Mouse (Mus musculus) heart, postnatal 10 days (tissue): ENCODE data around the gene Hist1h4i. TPM values are rescaled to one million over a fixed set of nuclear protein-coding genes. Genes with fewer than 3 reads are reported as not detected.

Experiments used
- DNase-seq, 2 experiments: peaks; one replicate each; pipeline ENCODE4 v3.0.0; 2021
- intact Hi-C: fragments of 180-260 bp; cut with DNase I; formaldehyde crosslinking; loops from one replicate; pipeline ENCODE4 v1.15.1; 2025
- microRNA-seq, 2 experiments: library from miRNA; unstranded; fragments of <30 nt; microRNA quantifications; one replicate each; pipeline ENCODE4 v1.2.0; 2022
- total RNA-seq, 2 experiments: library from RNA; stranded (reverse); gene quantifications; 2 replicates each; pipeline ENCODE4 v1.2.3; 2021

The Hist1h4i gene
- total RNA-seq, 2 experiments from 2014 or later, result 70.8 to 71.4 TPM

- DNase-seq, result peak in 1 of 2 experiments; percentile 53
- intact Hi-C loops, result no loop called here
Observed at GRCm38 (mm10) chr13:21995331-21995914, 45.7 kb downstream of the Hist1h4i start.

- intact Hi-C loops, result no loop called here
- no peak for DNase-seq
Observed at GRCm38 (mm10) chr13:21994896-21995295, 46.3 kb downstream of the Hist1h4i start.

DNA sequence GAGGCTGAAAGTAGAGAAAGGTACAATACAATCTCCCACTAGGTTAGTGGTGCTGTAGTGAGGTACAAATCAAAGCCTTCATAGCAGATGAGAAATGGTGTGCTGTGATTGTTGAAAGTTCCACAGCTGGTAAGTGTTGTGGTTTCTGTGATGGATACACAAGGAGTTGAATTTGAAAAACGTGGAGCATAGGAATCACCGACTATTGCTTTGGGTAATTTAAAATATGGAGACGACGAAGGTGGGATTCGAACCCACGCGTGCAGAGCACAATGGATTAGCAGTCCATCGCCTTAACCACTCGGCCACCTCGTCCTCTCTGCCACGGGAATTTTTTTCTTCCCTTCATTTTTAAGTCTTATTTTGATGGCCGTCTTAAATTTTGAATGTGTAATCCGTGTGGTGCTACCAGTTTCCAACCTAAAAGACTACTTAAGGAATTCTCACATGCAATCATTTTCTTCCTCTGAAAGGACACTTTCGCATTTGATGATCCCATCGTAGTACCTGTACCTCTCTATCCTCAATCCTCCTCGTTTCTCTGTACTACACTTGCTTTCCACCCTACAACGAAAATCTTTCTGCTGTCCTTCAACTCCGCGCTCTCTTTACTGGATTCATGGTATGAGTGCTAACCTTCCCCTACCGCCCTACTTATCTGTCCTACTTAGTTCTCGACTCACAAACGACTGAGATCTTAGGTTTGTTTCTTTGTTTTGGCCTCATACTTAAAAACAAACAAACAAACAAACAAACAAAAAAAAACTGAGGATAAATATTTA, 47.0 kb downstream of the Hist1h4i start:
- intact Hi-C loops, result no loop called here
- DNase-seq, result peak in 1 of 2 experiments; percentile 21

GRCm38 (mm10) chr13:21992550-21992949, 48.6 kb downstream of the Hist1h4i start:
- DNase-seq, result no peak
- intact Hi-C loops, result no loop called here

Small RNA genes within 50 kb of the gene (microRNA-seq; reads per million reads assigned to microRNA genes)
- gene Gm26300 (0 reads per million in 2 experiments), gene Gm44390 (0 to 0.35 reads per million in 2 experiments), gene Gm44486 (0 reads per million in 2 experiments)

Other genes starting within 250 kb of the Hist1h4i start
- 100 to 1,000 TPM; 177 to 197 TPM for gene Hist1h2bq, start 231.2 kb downstream of the Hist1h4i start, total RNA-seq
- not detected for gene Hist1h2ao, start 230.9 kb downstream of the Hist1h4i start, total RNA-seq
- 100 to 1,000 TPM; 322 to 356 TPM for gene Hist1h4m, start 229.6 kb downstream of the Hist1h4i start, total RNA-seq
- 10 to 100 TPM; 39.5 to 61.3 TPM for gene Hist1h4n, start 209.2 kb downstream of the Hist1h4i start, total RNA-seq
- 100 to 1,000 TPM; 265 to 322 TPM for gene Hist1h2ap, start 207.9 kb downstream of the Hist1h4i start, total RNA-seq
- gene Hist1h2br, start 207.6 kb downstream of the Hist1h4i start, total RNA-seq, result 100 to 1,000 TPM; 181 to 198 TPM
- gene Zfp184, start 96.3 kb downstream of the Hist1h4i start, total RNA-seq, result 1 to 10 TPM; 1.4 to 1.9 TPM
- gene Pom121l2, start 60.2 kb downstream of the Hist1h4i start, total RNA-seq, result not detected
- gene Prss16, start 31.6 kb downstream of the Hist1h4i start, total RNA-seq, result not detected
- gene Hist1h2ah, start 5.8 kb downstream of the Hist1h4i start, total RNA-seq, result 100 to 1,000 TPM; 181 to 187 TPM
- gene Hist1h2bk, start 5.5 kb downstream of the Hist1h4i start, total RNA-seq, result 100 to 1,000 TPM; 213 to 221 TPM
- 100 to 1,000 TPM; 142 to 176 TPM for gene Hist1h2ag, start 1.6 kb upstream of the Hist1h4i start, total RNA-seq
- gene Hist1h2bj, start 1.9 kb upstream of the Hist1h4i start, total RNA-seq, result 100 to 1,000 TPM; 116 to 123 TPM
- gene Vmn1r188, start 43.1 kb upstream of the Hist1h4i start, total RNA-seq, result not detected
- not detected for gene Vmn1r189, start 64.5 kb upstream of the Hist1h4i start, total RNA-seq
- not detected for gene Vmn1r191, start 142.6 kb upstream of the Hist1h4i start, total RNA-seq
- not detected for gene Vmn1r192, start 149.8 kb upstream of the Hist1h4i start, total RNA-seq
- not detected for gene Vmn1r193, start 181.8 kb upstream of the Hist1h4i start, total RNA-seq
- not detected for gene Vmn1r194, start 202.9 kb upstream of the Hist1h4i start, total RNA-seq
- not detected for gene Vmn1r195, start 229.2 kb upstream of the Hist1h4i start, total RNA-seq
- not detected for gene Vmn1r196, start 248.6 kb upstream of the Hist1h4i start, total RNA-seq